Comparison of ENCODE assay signal across 17 mouse cellular contexts in the genomic region with DNA sequence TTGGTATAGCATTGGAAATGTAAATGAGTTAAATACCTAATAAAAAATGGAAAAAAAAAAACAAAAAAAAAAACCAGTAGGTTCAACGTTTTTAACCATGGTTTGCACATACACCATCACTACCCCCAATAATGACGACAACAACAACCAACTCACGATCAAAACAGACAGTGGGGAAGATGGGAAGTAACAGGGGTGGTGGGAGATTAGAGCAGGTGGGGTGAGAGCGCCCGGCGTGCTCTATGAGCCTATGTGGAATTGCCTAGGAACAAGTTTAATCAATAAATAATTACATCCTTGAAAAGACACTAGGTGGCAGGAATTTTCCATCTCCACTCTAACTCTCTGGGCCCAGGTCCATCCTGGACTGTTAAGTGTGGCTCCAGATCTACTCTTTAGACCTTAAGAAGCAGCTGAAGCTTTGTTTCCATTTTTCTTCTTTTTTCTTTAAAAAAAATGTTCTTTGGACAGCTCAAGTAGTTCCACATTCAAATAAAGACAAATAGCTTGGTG.
A peak's percentile ranks its signal among the peaks of the same experiment; 100 is the strongest.
DNase-seq lines count a peak whose midpoint lies in the region; ATAC-seq and TF ChIP-seq lines count a peak whose summit lies in the region.
"Had no signal": no experiment of that assay in that cellular context is flagged by ENCODE, and none has a peak within 500 bp of the region (broad histone marks: within the 10 kb centered on the region; RNA-seq: fewer than 3 reads in every experiment).

No protein-coding gene starts in this region.

- TF ChIP-seq EP300 in stomach, postnatal 0 days (optimal IDR thresholded peaks at IDR 0.05) = no peak

- WGBS in forebrain, embryonic 14.5 days = 78% methylated on average over 6 of the region's 6 CpGs
- 78% methylated on average over 6 of the region's 6 CpGs for WGBS in forebrain, embryonic 13.5 days
- WGBS in lung, embryonic 14.5 days = 76% methylated on average over 6 of the region's 6 CpGs
- 72% methylated on average over 6 of the region's 6 CpGs for WGBS in lung, adult 2 months
- WGBS in stomach, postnatal 0 days = 72% methylated on average over 6 of the region's 6 CpGs

- H3K36me3 ChIP-seq in forebrain, embryonic 14.5 days (ENCODE audit: control insufficient read depth, insufficient read depth, low read length) = no peaks in the 10 kb centered on the region
- no peaks in the 10 kb centered on the region for H3K36me3 ChIP-seq in forebrain, embryonic 13.5 days (ENCODE audit: poor library complexity, severe bottlenecking)
- no peaks in the 10 kb centered on the region for H3K36me3 ChIP-seq in lung, embryonic 14.5 days (ENCODE audit: insufficient read depth)
- no peaks in the 10 kb centered on the region for H3K36me3 ChIP-seq in stomach, postnatal 0 days (ENCODE audit: control insufficient read depth, insufficient read depth, low read length)
- H3K36me3 ChIP-seq: heart, embryonic 15.5 days; hindbrain, embryonic 12.5 days; liver, embryonic 12.5 days had no signal

- no peaks in the 10 kb centered on the region for H3K4me1 ChIP-seq in forebrain, embryonic 14.5 days (ENCODE audit: control insufficient read depth, insufficient read depth, low read length)
- no peaks in the 10 kb centered on the region for H3K4me1 ChIP-seq in forebrain, embryonic 13.5 days
- no peaks in the 10 kb centered on the region for H3K4me1 ChIP-seq in lung, embryonic 14.5 days (ENCODE audit: insufficient read depth)
- no peaks in the 10 kb centered on the region for H3K4me1 ChIP-seq in lung, adult 2 months (ENCODE audit: control insufficient read depth, insufficient read depth, low read length)
- H3K4me1 ChIP-seq in stomach, postnatal 0 days (replicated peaks; ENCODE audit: control insufficient read depth, insufficient read depth) = no peaks in the 10 kb centered on the region
- H3K4me1 ChIP-seq: heart, embryonic 15.5 days; hindbrain, embryonic 12.5 days; liver, embryonic 12.5 days had no signal

- H3K9ac ChIP-seq in forebrain, embryonic 14.5 days (ENCODE audit: low read length) = no peak overlapping the region
- H3K9ac ChIP-seq in forebrain, embryonic 13.5 days = no peak overlapping the region
- H3K9ac ChIP-seq in lung, embryonic 14.5 days = no peak overlapping the region
- no peak overlapping the region for H3K9ac ChIP-seq in stomach, postnatal 0 days (ENCODE audit: low read length)
- H3K9ac ChIP-seq: heart, embryonic 15.5 days; hindbrain, embryonic 12.5 days; liver, embryonic 12.5 days had no signal

- TF ChIP-seq POLR2A in lung, adult 2 months (IDR thresholded peaks at IDR 0.05; ENCODE audit: borderline replicate concordance, extremely low read depth, low read depth, low read length) = no peak

- ATAC-seq in forebrain, embryonic 14.5 days = no peak
- no peak for ATAC-seq in forebrain, embryonic 13.5 days
- ATAC-seq in lung, embryonic 14.5 days (ENCODE audit: insufficient read depth) = no peak
- no peak for ATAC-seq in stomach, postnatal 0 days (ENCODE audit: low FRiP score, low TSS enrichment)
- ATAC-seq: liver, embryonic 12.5 days had no signal

- H3K9me3 ChIP-seq in forebrain, embryonic 14.5 days (replicated peaks; ENCODE audit: control insufficient read depth, low read length) = no peaks in the 10 kb centered on the region
- no peaks in the 10 kb centered on the region for H3K9me3 ChIP-seq in forebrain, embryonic 13.5 days (replicated peaks)
- no peaks in the 10 kb centered on the region for H3K9me3 ChIP-seq in lung, embryonic 14.5 days (ENCODE audit: low read depth, low read length)
- H3K9me3 ChIP-seq in stomach, postnatal 0 days (ENCODE audit: control insufficient read depth, low read length) = no peaks in the 10 kb centered on the region
- H3K9me3 ChIP-seq: heart, embryonic 15.5 days; hindbrain, embryonic 12.5 days; liver, embryonic 12.5 days had no signal

- H3K4me2 ChIP-seq in forebrain, embryonic 14.5 days (ENCODE audit: low read length) = no peak overlapping the region
- no peak overlapping the region for H3K4me2 ChIP-seq in forebrain, embryonic 13.5 days
- no peak overlapping the region for H3K4me2 ChIP-seq in lung, embryonic 14.5 days
- H3K4me2 ChIP-seq in stomach, postnatal 0 days (replicated peaks; ENCODE audit: low read depth) = no peak overlapping the region
- H3K4me2 ChIP-seq: heart, embryonic 15.5 days; hindbrain, embryonic 12.5 days; liver, embryonic 12.5 days had no signal

- no peak overlapping the region for H3K27ac ChIP-seq in forebrain, embryonic 14.5 days (ENCODE audit: low read depth, low read length)
- no peak overlapping the region for H3K27ac ChIP-seq in forebrain, embryonic 13.5 days
- no peak overlapping the region for H3K27ac ChIP-seq in lung, embryonic 14.5 days (ENCODE audit: low read depth)
- H3K27ac ChIP-seq in stomach, postnatal 0 days (replicated peaks) = no peak overlapping the region
- H3K27ac ChIP-seq: heart, adult 2 months; heart, embryonic 15.5 days; hindbrain, embryonic 12.5 days; left cerebral cortex, adult 2 months; liver, embryonic 12.5 days had no signal

- no peak for TF ChIP-seq CTCF in lung, embryonic 14.5 days (IDR thresholded peaks at IDR 0.05; ENCODE audit: low read depth)
- TF ChIP-seq CTCF in lung, adult 2 months (IDR thresholded peaks at IDR 0.05; ENCODE audit: insufficient read depth, low read length) = no peak
- peak; percentile 19; the same call in 1 of the 2 replicates for TF ChIP-seq CTCF in stomach, postnatal 0 days (IDR thresholded peaks at IDR 0.05; ENCODE audit: low read depth)

- peak; percentile 15 for DNase-seq in forebrain, embryonic 14.5 days (ENCODE audit: low spot score)
- peak; percentile 19 for DNase-seq in lung, embryonic 14.5 days
- no peak for DNase-seq in lung, adult 2 months
- peak; percentile 18 for DNase-seq in adipocyte (ENCODE audit: low spot score)
- no peak for DNase-seq in stomach, postnatal 0 days (ENCODE audit: low spot score)
- no peak for DNase-seq in gastrocnemius, postnatal 4 days (ENCODE audit: low spot score in 2 of 2)
- DNase-seq: cerebellum, adult 11 months; gastrocnemius, postnatal 10 days; heart, adult 2 months; kidney, adult 11 months; kidney, postnatal 10 days had no signal

- H3K4me3 ChIP-seq in forebrain, embryonic 14.5 days (ENCODE audit: low read depth, low read length) = no peak overlapping the region
- H3K4me3 ChIP-seq in forebrain, embryonic 13.5 days = no peak overlapping the region
- H3K4me3 ChIP-seq in lung, embryonic 14.5 days (ENCODE audit: low read depth, low read length) = no peak overlapping the region
- H3K4me3 ChIP-seq in lung, adult 2 months (replicated peaks; ENCODE audit: extremely low read depth, low read depth, low read length) = no peak overlapping the region
- no peak overlapping the region for H3K4me3 ChIP-seq in stomach, postnatal 0 days (ENCODE audit: low read depth, low read length)
- H3K4me3 ChIP-seq: heart, adult 2 months; heart, embryonic 15.5 days; hindbrain, embryonic 12.5 days; left cerebral cortex, adult 2 months; liver, embryonic 12.5 days; myocyte had no signal

- no peaks in the 10 kb centered on the region for H3K27me3 ChIP-seq in forebrain, embryonic 14.5 days (replicated peaks; ENCODE audit: control insufficient read depth, insufficient read depth, low read length)
- H3K27me3 ChIP-seq in forebrain, embryonic 13.5 days = no peaks in the 10 kb centered on the region
- no peaks in the 10 kb centered on the region for H3K27me3 ChIP-seq in lung, embryonic 14.5 days (ENCODE audit: insufficient read depth, low read length)
- H3K27me3 ChIP-seq in stomach, postnatal 0 days (ENCODE audit: control insufficient read depth, insufficient read depth, low read length) = no peaks in the 10 kb centered on the region
- H3K27me3 ChIP-seq: heart, embryonic 15.5 days; hindbrain, embryonic 12.5 days; liver, embryonic 12.5 days had no signal

Comparison
In these comparisons a context has a peak if more than half of its experiments do, and no peak if none do; other contexts are left out.
1. DNase-seq: peak in forebrain, embryonic 14.5 days (single experiment), lung, embryonic 14.5 days (single experiment) and adipocyte (single experiment); none in lung, adult 2 months (single experiment), stomach, postnatal 0 days (single experiment) and gastrocnemius, postnatal 4 days (0 of 2).